Mouse (Mus musculus) thymus, adult 2 months (tissue): ENCODE measurements around the gene Il12rb2. TPM values are rescaled to one million over a fixed set of nuclear protein-coding genes. Genes with fewer than 3 reads are reported as not detected.
A peak's percentile ranks its signal among the peaks of the same experiment; 100 is the strongest.

ENCODE experiments used
- DNase-seq: peaks from one replicate; pipeline ENCODE4 v3.0.0; 2021
- H3K27ac ChIP-seq: fragments of 200-500 bp; 2 replicates; pipeline ENCODE4 v1.5.1; 2012; ENCODE audit warnings: low read length, control low read depth; ENCODE audit not compliant: control insufficient read depth, insufficient read depth
- H3K27me3 ChIP-seq: fragments of 200-500 bp; 2 replicates; pipeline ENCODE4 v1.6.1; 2012; ENCODE audit warnings: mild to moderate bottlenecking, low read length, moderate library complexity, mixed read lengths; ENCODE audit not compliant: control insufficient read depth, insufficient read depth
- H3K36me3 ChIP-seq: fragments of 200-500 bp; 2 replicates; pipeline ENCODE4 v1.6.1; 2012; ENCODE audit warnings: mild to moderate bottlenecking, low read length, moderate library complexity; ENCODE audit not compliant: control insufficient read depth, insufficient read depth
- H3K4me1 ChIP-seq: fragments of 200-500 bp; replicated peaks from 2 replicates; pipeline ENCODE4 v1.6.1; 2012; ENCODE audit warnings: low read length; ENCODE audit not compliant: control insufficient read depth, insufficient read depth
- H3K4me3 ChIP-seq: fragments of 200-500 bp; 2 replicates; pipeline ENCODE4 v1.5.1; 2012; ENCODE audit warnings: mild to moderate bottlenecking, low read length, control low read depth, moderate library complexity; ENCODE audit not compliant: control insufficient read depth, insufficient read depth
- CTCF ChIP-seq: fragments of 200-500 bp; IDR thresholded peaks from 2 replicates; pipeline ENCODE4 v1.5.1; 2012; ENCODE audit warnings: mild to moderate bottlenecking, control low read depth, low read length, moderate library complexity, borderline replicate concordance; ENCODE audit not compliant: control insufficient read depth, poor library complexity, insufficient read depth; ENCODE audit errors: extremely low read depth
- POLR2A ChIP-seq: fragments of 200-500 bp; IDR thresholded peaks from 2 replicates; pipeline ENCODE4 v1.6.1; 2012; ENCODE audit warnings: mild to moderate bottlenecking, low read length, control low read depth, moderate library complexity; ENCODE audit not compliant: control insufficient read depth, poor library complexity, insufficient read depth; ENCODE audit errors: extremely low read depth
- WGBS: fragments of 180-500 bp; shearing (Covaris S2); methylation state at CpG from one replicate; pipeline ENCODE4 v1.1.7; 2018; 5-methylcytosine and 5-hydroxymethylcytosine counted together
- polyA plus RNA-seq: library from polyadenylated mRNA; depleted of rRNA; stranded (reverse); fragments of >200 nt; gene quantifications from 2 replicates; pipeline ENCODE4 v1.2.3, GENCODE M21; 2012

The Il12rb2 gene
- polyA plus RNA-seq, 1 experiment: 6.6 TPM

- no peaks in the 10 kb centered on the region for H3K27me3 ChIP-seq
- TF ChIP-seq POLR2A (no peak), CTCF (no peak)
- H3K4me1 ChIP-seq: no peaks in the 10 kb centered on the region
- no peak for DNase-seq
- no peaks in the 10 kb centered on the region for H3K36me3 ChIP-seq
- WGBS: 98% methylated on average over 4 of the region's 4 CpGs
- H3K4me3 ChIP-seq: no peak overlapping the region
- no peak overlapping the region for H3K27ac ChIP-seq
Measured at GRCm38 (mm10) chr6:67365785-67366184, 10.2 kb downstream of the Il12rb2 start.

GRCm38 (mm10) chr6:67348065-67348464, 27.9 kb downstream of the Il12rb2 start:
- H3K36me3 ChIP-seq: no peaks in the 10 kb centered on the region
- TF ChIP-seq POLR2A (no peak), CTCF (no peak)
- peaks cover 7% of the 10 kb centered on the region for H3K4me1 ChIP-seq
- H3K4me3 ChIP-seq: no peak overlapping the region
- H3K27ac ChIP-seq: peak overlapping the region; percentile 92
- 2% methylated on average over 6 of the region's 6 CpGs for WGBS
- no peaks in the 10 kb centered on the region for H3K27me3 ChIP-seq
- peak; percentile 66 for DNase-seq

- TF ChIP-seq CTCF (no peak), POLR2A (no peak)
- Histone ChIP-seq H3K36me3 (no peaks in the 10 kb centered on the region), H3K27me3 (no peaks in the 10 kb centered on the region), H3K4me3 (no peak overlapping the region), H3K27ac (peak overlapping the region; percentile 67), H3K4me1 (peaks cover 13% of the 10 kb centered on the region)
- peak; percentile 41 for DNase-seq
Measured at GRCm38 (mm10) chr6:67339494-67339893, 36.5 kb downstream of the Il12rb2 start.

- no peak for TF ChIP-seq POLR2A
- no peak for TF ChIP-seq CTCF
- no peak overlapping the region for H3K4me3 ChIP-seq
- no peak overlapping the region; the same call in 1 of the 2 replicates for H3K27ac ChIP-seq
- no peak for DNase-seq
- H3K27me3 ChIP-seq: no peaks in the 10 kb centered on the region
- H3K4me1 ChIP-seq: peaks cover 13% of the 10 kb centered on the region
- no peaks in the 10 kb centered on the region for H3K36me3 ChIP-seq
Measured at GRCm38 (mm10) chr6:67337943-67338342, 38.0 kb downstream of the Il12rb2 start.

- TF ChIP-seq POLR2A (no peak), CTCF (no peak)
- H3K27me3 ChIP-seq: no peaks in the 10 kb centered on the region
- no peaks in the 10 kb centered on the region for H3K4me1 ChIP-seq
- no peak overlapping the region for H3K4me3 ChIP-seq
- no peak overlapping the region for H3K27ac ChIP-seq
- WGBS: 97% methylated on average over 3 of the region's 3 CpGs
- DNase-seq: no peak
- H3K36me3 ChIP-seq: no peaks in the 10 kb centered on the region
Measured at GRCm38 (mm10) chr6:67323788-67324187, 52.2 kb downstream of the Il12rb2 start.

GRCm38 (mm10) chr6:67318451-67318850, 57.5 kb downstream of the Il12rb2 start:
- Histone ChIP-seq H3K36me3 (no peaks in the 10 kb centered on the region; the same call in 1 of the 2 replicates), H3K4me1 (peaks cover 3% of the 10 kb centered on the region), H3K4me3 (no peak overlapping the region), H3K27me3 (no peaks in the 10 kb centered on the region), H3K27ac (no peak overlapping the region)
- TF ChIP-seq POLR2A: no peak
- TF ChIP-seq CTCF: peak; percentile 73; the same call in 1 of the 2 replicates
- peak; percentile 70 for DNase-seq
- WGBS: 56% methylated on average over 10 of the region's 10 CpGs

- 27% methylated on average over 8 of the region's 8 CpGs for WGBS
- TF ChIP-seq CTCF: no peak
- TF ChIP-seq POLR2A: no peak
- peaks cover 3% of the 10 kb centered on the region for H3K4me1 ChIP-seq
Measured at GRCm38 (mm10) chr6:67317827-67318338, 58.1 kb downstream of the Il12rb2 start.

GRCm38 (mm10) chr6:67317068-67317467, 58.9 kb downstream of the Il12rb2 start:
- H3K27ac ChIP-seq: no peak overlapping the region
- H3K27me3 ChIP-seq: no peaks in the 10 kb centered on the region
- H3K36me3 ChIP-seq: no peaks in the 10 kb centered on the region; the same call in 1 of the 2 replicates
- 94% methylated on average over 5 of the region's 5 CpGs for WGBS
- H3K4me3 ChIP-seq: no peak overlapping the region
- TF ChIP-seq POLR2A (no peak), CTCF (no peak)
- H3K4me1 ChIP-seq: peaks cover 3% of the 10 kb centered on the region
- DNase-seq: no peak

More at GRCm38 (mm10) chr6:67317827-67318338, 58.1 kb downstream of the Il12rb2 start:
- H3K36me3 ChIP-seq: no peaks in the 10 kb centered on the region; the same call in 1 of the 2 replicates
- DNase-seq: peak; percentile 66
- H3K4me3 ChIP-seq: no peak overlapping the region
- no peak overlapping the region for H3K27ac ChIP-seq
- no peaks in the 10 kb centered on the region for H3K27me3 ChIP-seq
